Mouse (Mus musculus) midbrain, embryonic 12.5 days (tissue): ENCODE results near the gene Arhgap42. TPM values are rescaled to one million over a fixed set of nuclear protein-coding genes. Genes with fewer than 3 reads are reported as not detected.

ENCODE experiments used
- ATAC-seq: fragments of 200-750 bp; cut with Nextera tagmentation; 2 replicates; pipeline ENCODE4 v1.8.0; 2017; ENCODE audit warnings: low read depth, moderate TSS enrichment, moderate library complexity; ENCODE audit not compliant: low FRiP score
- H3K27ac ChIP-seq: fragments of 300-500 bp; sonication (generic); replicated peaks from 2 replicates; pipeline ENCODE4 v1.5.1; 2016; ENCODE audit warnings: mild to moderate bottlenecking
- H3K27me3 ChIP-seq: fragments of 300-500 bp; sonication (generic); 2 replicates; pipeline ENCODE4 v1.6.1; 2016; ENCODE audit warnings: mild to moderate bottlenecking
- H3K36me3 ChIP-seq: fragments of 300-500 bp; sonication (generic); 2 replicates; pipeline ENCODE4 v1.6.1; 2016
- H3K4me1 ChIP-seq: fragments of 300-500 bp; sonication (generic); 2 replicates; pipeline ENCODE4 v1.6.1; 2016
- H3K4me2 ChIP-seq: fragments of 300-500 bp; sonication (generic); replicated peaks from 2 replicates; pipeline ENCODE4 v1.6.1; 2016; ENCODE audit warnings: mild to moderate bottlenecking, moderate library complexity
- H3K4me3 ChIP-seq: fragments of 300-500 bp; sonication (generic); 2 replicates; pipeline ENCODE4 v1.5.1; 2016; ENCODE audit warnings: mild to moderate bottlenecking
- H3K9ac ChIP-seq: fragments of 300-500 bp; sonication (generic); replicated peaks from 2 replicates; pipeline ENCODE4 v1.6.1; 2016; ENCODE audit warnings: mild to moderate bottlenecking, moderate library complexity
- H3K9me3 ChIP-seq: fragments of 300-500 bp; sonication (generic); 2 replicates; pipeline ENCODE4 v1.6.1; 2016; ENCODE audit warnings: mild to moderate bottlenecking
- WGBS: fragments of 180-500 bp; shearing (Covaris S2); methylation state at CpG from one replicate; pipeline ENCODE4 v1.1.7; 2016; 5-methylcytosine and 5-hydroxymethylcytosine counted together
- polyA plus RNA-seq: library from polyadenylated mRNA; unstranded; fragments of >200 nt; fragmentation: Nextera tagmentation; extraction: Ambion mirVana; gene quantifications from 2 replicates; pipeline ENCODE4 v1.2.1, GENCODE M21; 2016

The Arhgap42 gene
- polyA plus RNA-seq, 1 experiment from 2014 or later, result 24.4 TPM

- H3K4me3 ChIP-seq, result no peak overlapping the region
- H3K9me3 ChIP-seq, result no peaks in the 10 kb centered on the region
- ATAC-seq, result no peak
- H3K9ac ChIP-seq, result no peak overlapping the region
- 82% methylated on average over 5 of the region's 5 CpGs for WGBS
- no peaks in the 10 kb centered on the region for H3K36me3 ChIP-seq
- H3K4me2 ChIP-seq, result no peak overlapping the region
- H3K27ac ChIP-seq, result no peak overlapping the region
- no peaks in the 10 kb centered on the region for H3K4me1 ChIP-seq
- H3K27me3 ChIP-seq, result no peaks in the 10 kb centered on the region
These were observed 67.6 kb downstream of the Arhgap42 start for GRCm38 (mm10) chr9:9171146-9171816.

GRCm38 (mm10) chr9:9165641-9166063 is 73.2 kb downstream of the Arhgap42 start:
- Histone ChIP-seq H3K4me1 (no peaks in the 10 kb centered on the region), H3K9me3 (no peaks in the 10 kb centered on the region), H3K27me3 (no peaks in the 10 kb centered on the region), H3K9ac (no peak overlapping the region), H3K4me3 (no peak overlapping the region), H3K4me2 (no peak overlapping the region), H3K36me3 (no peaks in the 10 kb centered on the region), H3K27ac (no peak overlapping the region)
- 87% methylated on average over 4 of the region's 4 CpGs for WGBS
- no peak for ATAC-seq

GRCm38 (mm10) chr9:9160736-9161135 is 78.2 kb downstream of the Arhgap42 start:
- no peaks in the 10 kb centered on the region for H3K27me3 ChIP-seq
- H3K27ac ChIP-seq, result no peak overlapping the region
- no peak overlapping the region for H3K4me2 ChIP-seq
- no peak for ATAC-seq
- 57% methylated on average over 3 of the region's 3 CpGs for WGBS
- H3K4me3 ChIP-seq, result no peak overlapping the region
- H3K4me1 ChIP-seq, result no peaks in the 10 kb centered on the region
- H3K9me3 ChIP-seq, result no peaks in the 10 kb centered on the region
- no peak overlapping the region for H3K9ac ChIP-seq
- H3K36me3 ChIP-seq, result no peaks in the 10 kb centered on the region

GRCm38 (mm10) chr9:9158241-9158640 is 80.7 kb downstream of the Arhgap42 start:
- ATAC-seq, result no peak
- Histone ChIP-seq H3K9ac (no peak overlapping the region), H3K9me3 (no peaks in the 10 kb centered on the region), H3K27me3 (no peaks in the 10 kb centered on the region), H3K27ac (no peak overlapping the region), H3K4me3 (no peak overlapping the region), H3K4me1 (no peaks in the 10 kb centered on the region), H3K36me3 (no peaks in the 10 kb centered on the region), H3K4me2 (no peak overlapping the region)
- 87% methylated on average over 3 of the region's 3 CpGs for WGBS

- H3K4me3 ChIP-seq, result no peak overlapping the region
- no peak overlapping the region for H3K9ac ChIP-seq
- WGBS, result 87% methylated on average over 2 of the region's 2 CpGs
- H3K4me1 ChIP-seq, result no peaks in the 10 kb centered on the region
- no peak for ATAC-seq
- no peaks in the 10 kb centered on the region for H3K36me3 ChIP-seq
- no peaks in the 10 kb centered on the region for H3K27me3 ChIP-seq
- H3K9me3 ChIP-seq, result no peaks in the 10 kb centered on the region
- H3K4me2 ChIP-seq, result no peak overlapping the region
- no peak overlapping the region for H3K27ac ChIP-seq
These were observed 81.5 kb downstream of the Arhgap42 start for GRCm38 (mm10) chr9:9157425-9157824.

- H3K4me1 ChIP-seq, result no peaks in the 10 kb centered on the region
- H3K4me3 ChIP-seq, result no peak overlapping the region
- 92% methylated on average over 3 of the region's 3 CpGs for WGBS
- H3K9ac ChIP-seq, result no peak overlapping the region
- ATAC-seq, result no peak
- H3K9me3 ChIP-seq, result no peaks in the 10 kb centered on the region
- H3K27me3 ChIP-seq, result no peaks in the 10 kb centered on the region
- H3K27ac ChIP-seq, result no peak overlapping the region
- H3K36me3 ChIP-seq, result no peaks in the 10 kb centered on the region
- no peak overlapping the region for H3K4me2 ChIP-seq
These were observed 84.3 kb downstream of the Arhgap42 start for GRCm38 (mm10) chr9:9154636-9155035.

GRCm38 (mm10) chr9:9144301-9145121 is 94.4 kb downstream of the Arhgap42 start:
- Histone ChIP-seq H3K9ac (no peak overlapping the region), H3K4me1 (peaks cover 2% of the 10 kb centered on the region; the same call in 1 of the 2 replicates), H3K36me3 (no peaks in the 10 kb centered on the region), H3K4me2 (no peak overlapping the region), H3K4me3 (no peak overlapping the region), H3K27ac (no peak overlapping the region), H3K9me3 (no peaks in the 10 kb centered on the region), H3K27me3 (no peaks in the 10 kb centered on the region)
- WGBS, result 89% methylated on average over 7 of the region's 7 CpGs
- no peak for ATAC-seq

- H3K9me3 ChIP-seq, result no peaks in the 10 kb centered on the region
- peaks cover 2% of the 10 kb centered on the region; the same call in 1 of the 2 replicates for H3K4me1 ChIP-seq
- H3K27me3 ChIP-seq, result no peaks in the 10 kb centered on the region
- no peak overlapping the region for H3K4me3 ChIP-seq
- ATAC-seq, result no peak
- WGBS, result 65% methylated on average over 5 of the region's 5 CpGs
- H3K4me2 ChIP-seq, result no peak overlapping the region
- H3K36me3 ChIP-seq, result no peaks in the 10 kb centered on the region
- no peak overlapping the region for H3K9ac ChIP-seq
- no peak overlapping the region for H3K27ac ChIP-seq
These were observed 95.8 kb downstream of the Arhgap42 start for GRCm38 (mm10) chr9:9143102-9143501.

- Histone ChIP-seq H3K27me3 (no peaks in the 10 kb centered on the region), H3K4me3 (no peak overlapping the region), H3K4me1 (peaks cover 2% of the 10 kb centered on the region; the same call in 1 of the 2 replicates), H3K9me3 (no peaks in the 10 kb centered on the region), H3K4me2 (no peak overlapping the region), H3K9ac (no peak overlapping the region), H3K27ac (no peak overlapping the region), H3K36me3 (no peaks in the 10 kb centered on the region)
- WGBS, result 76% methylated on average over 7 of the region's 7 CpGs
- ATAC-seq, result no peak
These were observed 96.3 kb downstream of the Arhgap42 start for GRCm38 (mm10) chr9:9142561-9142960.

- Histone ChIP-seq H3K9ac (no peak overlapping the region), H3K36me3 (no peaks in the 10 kb centered on the region), H3K27ac (no peak overlapping the region), H3K4me2 (no peak overlapping the region), H3K27me3 (no peaks in the 10 kb centered on the region), H3K4me3 (no peak overlapping the region), H3K4me1 (peaks cover 2% of the 10 kb centered on the region; the same call in 1 of the 2 replicates), H3K9me3 (no peaks in the 10 kb centered on the region)
- 61% methylated on average over 1 of the region's 1 CpGs for WGBS
- no peak for ATAC-seq
These were observed 96.8 kb downstream of the Arhgap42 start for GRCm38 (mm10) chr9:9142144-9142543.

- Histone ChIP-seq H3K9ac (no peak overlapping the region), H3K4me2 (no peak overlapping the region), H3K36me3 (no peaks in the 10 kb centered on the region), H3K9me3 (no peaks in the 10 kb centered on the region), H3K4me1 (no peaks in the 10 kb centered on the region), H3K4me3 (no peak overlapping the region), H3K27me3 (no peaks in the 10 kb centered on the region), H3K27ac (no peak overlapping the region)
- ATAC-seq, result no peak
- WGBS, result 90% methylated on average over 4 of the region's 4 CpGs
These were observed 109.8 kb downstream of the Arhgap42 start for GRCm38 (mm10) chr9:9128996-9129694.
